Mouse (Mus musculus) MEL (cell line): ENCODE measurements around the gene H2-Eb2.

Experiments used
- CHD1 ChIP-seq: IDR thresholded peaks from 2 replicates; pipeline ENCODE4 v1.6.1; 2012; ENCODE audit warnings: low read depth, mild to moderate bottlenecking, inconsistent platforms, low read length, improper control_type of control experiment
- CTCF ChIP-seq, 3 experiments: IDR thresholded peaks in 2 of 3; conservative IDR thresholded peaks in 1 of 3; 2 replicates each; pipeline ENCODE4 v1.5.1; 2011 to 2012; ENCODE audit warnings: low read length in 3 of 3, low read depth in 2 of 3, mild to moderate bottlenecking in 2 of 3, improper control_type of control experiment in 1 of 3, inconsistent platforms in 1 of 3, mixed read lengths in 1 of 3, moderate library complexity in 1 of 3; ENCODE audit not compliant: control insufficient read depth in 1 of 3, insufficient read depth in 1 of 3, poor library complexity in 1 of 3, severe bottlenecking in 1 of 3
- POLR2A ChIP-seq, 2 experiments: IDR thresholded peaks; 2 replicates each; pipeline ENCODE4 v1.6.1; 2011 to 2012; ENCODE audit warnings: low read length in 2 of 2, mild to moderate bottlenecking in 2 of 2, control low read depth in 1 of 2, improper control_type of control experiment in 1 of 2, low read depth in 1 of 2, moderate library complexity in 1 of 2; ENCODE audit not compliant: control insufficient read depth in 1 of 2, insufficient read depth in 1 of 2, poor library complexity in 1 of 2
- USF2 ChIP-seq, 2 experiments: IDR thresholded peaks; 2 replicates each; pipeline ENCODE4 v1.6.1; 2011 to 2012; ENCODE audit warnings: improper control_type of control experiment in 2 of 2, low read length in 2 of 2, borderline replicate concordance in 1 of 2, inconsistent platforms in 1 of 2, low read depth in 1 of 2, mild to moderate bottlenecking in 1 of 2; ENCODE audit not compliant: insufficient read depth in 1 of 2
- ZC3H11A ChIP-seq: IDR thresholded peaks from 2 replicates; pipeline ENCODE4 v1.6.1; 2012; ENCODE audit warnings: low read depth, mild to moderate bottlenecking, inconsistent platforms, low read length, improper control_type of control experiment

DNA sequence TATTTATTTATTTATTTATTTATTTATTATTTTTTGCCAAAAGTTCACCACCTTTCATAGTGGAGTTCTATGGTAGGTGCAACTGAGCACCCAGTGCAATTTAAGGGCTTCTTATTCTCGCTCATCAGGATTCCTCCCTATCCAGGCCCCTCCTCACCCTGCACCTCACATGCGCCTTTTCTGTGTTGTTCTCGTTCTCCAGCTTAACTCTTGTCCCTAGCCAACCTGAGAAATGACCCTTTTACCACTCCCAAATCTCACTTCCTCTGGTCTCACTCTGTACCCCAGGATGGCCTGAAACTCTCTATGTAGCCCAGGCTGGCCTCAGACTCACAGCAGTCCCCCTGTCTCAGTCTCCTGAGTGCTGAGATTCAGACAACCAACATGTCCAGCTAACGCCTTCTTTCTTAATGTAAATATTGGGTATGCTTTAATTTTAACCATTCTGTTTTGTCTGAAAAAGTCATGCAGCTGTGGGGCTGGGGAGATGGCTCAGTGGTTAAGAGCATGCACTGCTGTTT, 23.7 kb upstream of the H2-Eb2 start:
- TF ChIP-seq POLR2A (IDR thresholded peaks at IDR 0.05; ENCODE audit: control insufficient read depth in 1 of 2, insufficient read depth in 1 of 2, low read depth in 1 of 2, low read length in 2 of 2, poor library complexity in 1 of 2) (no peak), ZC3H11A (no peak), CHD1 (no peak), USF2 (IDR thresholded peaks at IDR 0.05; ENCODE audit: borderline replicate concordance in 1 of 2, insufficient read depth in 1 of 2, low read depth in 1 of 2, low read length in 2 of 2) (no peak), CTCF (IDR thresholded peaks at IDR 0.05 in 2 of 3, conservative IDR thresholded peaks at IDR 0.05 in 1 of 3; ENCODE audit: control insufficient read depth in 1 of 3, insufficient read depth in 1 of 3, low read depth in 2 of 3, low read length in 3 of 3, poor library complexity in 1 of 3, severe bottlenecking in 1 of 3) (no peak)
